Mouse (Mus musculus): ENCODE data around the gene Cd28. TPM values are rescaled to one million over a fixed set of nuclear protein-coding genes. Genes with fewer than 3 reads are reported as not detected.

The Cd28 gene
- total and polyA plus RNA-seq, 2 experiments from 2014 or later, result 0.10 to 0.16 TPM

- TF ChIP-seq CTCF (IDR thresholded peaks at IDR 0.05; ENCODE audit: low read depth), result no peak
- ATAC-seq, result no peak
- no peak for DNase-seq (ENCODE audit: low spot score)
- no peak overlapping the region for H3K4me3 ChIP-seq (ENCODE audit: low read length)
- WGBS, result 95% methylated on average over 7 of the region's 7 CpGs
- H3K9ac ChIP-seq (replicated peaks; ENCODE audit: low read length), result no peak overlapping the region
- no peaks in the 10 kb centered on the region for H3K36me3 ChIP-seq (ENCODE audit: insufficient read depth, low read length)
- no peak overlapping the region for H3K4me2 ChIP-seq (ENCODE audit: low read depth, low read length)
- H3K9me3 ChIP-seq (ENCODE audit: low read length), result no peaks in the 10 kb centered on the region
- no peaks in the 10 kb centered on the region for H3K4me1 ChIP-seq (ENCODE audit: insufficient read depth, low read length)
- no peaks in the 10 kb centered on the region for H3K27me3 ChIP-seq (ENCODE audit: insufficient read depth, low read length)
- H3K27ac ChIP-seq, result no peak overlapping the region
Measured at GRCm38 (mm10) chr1:60771771-60772170, 55.2 kb downstream of the Cd28 start.

DNA sequence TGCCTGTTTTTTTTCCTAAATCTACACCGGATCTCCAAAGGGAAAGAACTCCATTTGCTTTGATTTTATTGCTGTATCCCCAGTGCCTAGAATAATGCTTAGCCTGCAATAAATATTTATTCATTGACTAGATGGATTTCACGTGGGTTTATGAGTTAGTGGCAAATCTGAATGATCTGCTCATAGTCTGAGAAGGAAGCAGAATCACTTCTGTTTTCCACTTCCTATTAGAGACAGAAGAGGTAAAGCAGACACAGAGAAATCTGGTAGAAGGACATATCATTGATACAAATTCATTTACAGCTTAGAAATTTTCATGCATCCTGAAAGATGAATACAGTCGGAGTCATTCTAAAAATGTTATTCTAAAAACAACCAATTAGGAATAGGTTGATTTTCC is 56.6 kb downstream of the Cd28 start:
- no peak for ATAC-seq

DNA sequence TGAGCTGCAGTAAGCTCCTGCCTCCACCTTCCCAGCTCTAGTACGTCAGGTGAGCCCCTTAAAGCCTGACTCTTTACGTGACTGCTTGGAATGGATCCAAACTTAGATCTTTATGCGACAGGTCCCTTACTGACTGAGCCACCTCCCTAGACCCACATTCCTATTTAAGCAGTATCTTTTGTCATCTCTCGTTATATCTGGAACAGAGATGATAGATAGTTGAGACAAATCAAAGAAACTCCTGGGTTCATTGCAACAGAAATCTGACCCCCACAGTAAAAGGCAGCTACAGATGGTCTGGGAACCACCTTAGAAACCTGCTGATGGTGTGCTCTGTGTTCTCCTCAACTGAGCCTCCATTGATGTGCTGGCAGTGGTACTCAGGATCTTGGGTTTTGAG is 59.6 kb downstream of the Cd28 start:
- H3K4me3 ChIP-seq (ENCODE audit: low read length), result no peak overlapping the region
- 84% methylated on average over 4 of the region's 4 CpGs for WGBS
- no peak for TF ChIP-seq CTCF (IDR thresholded peaks at IDR 0.05; ENCODE audit: low read depth)
- ATAC-seq (no peak), DNase-seq (ENCODE audit: low spot score) (no peak)
- no peaks in the 10 kb centered on the region for H3K4me1 ChIP-seq (ENCODE audit: insufficient read depth, low read length)
- H3K27ac ChIP-seq, result no peak overlapping the region
- H3K27me3 ChIP-seq (ENCODE audit: insufficient read depth, low read length), result no peaks in the 10 kb centered on the region
- no peak overlapping the region for H3K9ac ChIP-seq (replicated peaks; ENCODE audit: low read length)
- no peaks in the 10 kb centered on the region for H3K36me3 ChIP-seq (ENCODE audit: insufficient read depth, low read length)
- H3K4me2 ChIP-seq (ENCODE audit: low read depth, low read length), result no peak overlapping the region
- H3K9me3 ChIP-seq (ENCODE audit: low read length), result no peaks in the 10 kb centered on the region

More for the DNA sequence above, 56.6 kb downstream of the Cd28 start:
- Histone ChIP-seq H3K9ac (replicated peaks; ENCODE audit: low read length) (no peak overlapping the region), H3K36me3 (ENCODE audit: insufficient read depth, low read length) (no peaks in the 10 kb centered on the region), H3K4me2 (ENCODE audit: low read depth, low read length) (no peak overlapping the region), H3K4me1 (ENCODE audit: insufficient read depth, low read length) (no peaks in the 10 kb centered on the region), H3K4me3 (ENCODE audit: low read length) (no peak overlapping the region), H3K27me3 (ENCODE audit: insufficient read depth, low read length) (no peaks in the 10 kb centered on the region), H3K27ac (no peak overlapping the region), H3K9me3 (ENCODE audit: low read length) (no peaks in the 10 kb centered on the region)
- WGBS, result 86% methylated on average over 3 of the region's 3 CpGs
- DNase-seq (ENCODE audit: low spot score), result no peak
- TF ChIP-seq CTCF (IDR thresholded peaks at IDR 0.05; ENCODE audit: low read depth), result no peak

GRCm38 (mm10) chr1:60776906-60777305 is 60.3 kb downstream of the Cd28 start:
- Histone ChIP-seq H3K9me3 (ENCODE audit: low read length) (no peaks in the 10 kb centered on the region), H3K27me3 (ENCODE audit: insufficient read depth, low read length) (no peaks in the 10 kb centered on the region), H3K9ac (replicated peaks; ENCODE audit: low read length) (no peak overlapping the region), H3K4me3 (ENCODE audit: low read length) (no peak overlapping the region), H3K36me3 (ENCODE audit: insufficient read depth, low read length) (no peaks in the 10 kb centered on the region), H3K4me2 (ENCODE audit: low read depth, low read length) (no peak overlapping the region), H3K27ac (no peak overlapping the region), H3K4me1 (ENCODE audit: insufficient read depth, low read length) (no peaks in the 10 kb centered on the region)
- TF ChIP-seq CTCF (IDR thresholded peaks at IDR 0.05; ENCODE audit: low read depth), result no peak
- no peak for ATAC-seq
- no peak for DNase-seq (ENCODE audit: low spot score)
- WGBS, result 85% methylated on average over 3 of the region's 3 CpGs

DNA sequence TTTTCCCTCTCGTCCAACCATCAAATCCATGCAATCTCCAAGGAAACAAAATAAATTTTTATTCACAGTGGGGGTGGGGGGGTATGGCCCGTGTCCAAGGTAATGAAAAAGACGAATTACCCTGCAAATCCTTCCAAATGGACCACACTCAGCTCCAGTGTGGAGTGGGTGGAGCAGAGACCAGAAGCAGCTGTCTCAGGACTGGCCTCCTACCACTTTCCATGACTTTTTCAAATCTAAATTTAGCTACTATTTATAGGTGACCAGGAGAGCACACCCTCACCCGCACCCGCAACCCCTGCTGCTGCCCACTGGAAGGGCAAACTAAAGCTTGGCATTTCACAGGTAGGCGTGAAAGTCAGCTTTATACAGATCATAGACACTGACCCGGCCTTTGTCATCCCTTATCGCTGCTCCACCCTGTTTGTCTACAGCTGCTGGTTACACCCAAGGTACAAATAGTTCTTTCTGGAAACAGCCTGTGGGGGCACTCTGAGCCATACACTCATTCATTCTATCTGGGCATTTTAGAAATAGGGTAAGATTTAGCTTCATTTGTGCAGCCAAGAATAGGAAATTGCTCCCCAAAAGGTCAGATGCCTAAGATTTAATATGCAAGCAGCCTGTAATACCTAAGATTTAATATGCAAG is 62.0 kb downstream of the Cd28 start:
- no peak for TF ChIP-seq CTCF (IDR thresholded peaks at IDR 0.05; ENCODE audit: low read depth)
- H3K9me3 ChIP-seq (ENCODE audit: low read length), result no peaks in the 10 kb centered on the region
- no peak for DNase-seq (ENCODE audit: low spot score)

GRCm38 (mm10) chr1:60779176-60779575 is 62.6 kb downstream of the Cd28 start:
- ATAC-seq, result no peak

More for the DNA sequence above, 62.0 kb downstream of the Cd28 start:
- ATAC-seq, result no peak
- H3K27me3 ChIP-seq (ENCODE audit: insufficient read depth, low read length), result no peaks in the 10 kb centered on the region
- H3K4me1 ChIP-seq (ENCODE audit: insufficient read depth, low read length), result no peaks in the 10 kb centered on the region
- no peak overlapping the region for H3K4me2 ChIP-seq (ENCODE audit: low read depth, low read length)
- WGBS, result 62% methylated on average over 8 of the region's 8 CpGs
- no peak overlapping the region for H3K9ac ChIP-seq (replicated peaks; ENCODE audit: low read length)
- no peaks in the 10 kb centered on the region for H3K36me3 ChIP-seq (ENCODE audit: insufficient read depth, low read length)
- H3K4me3 ChIP-seq (ENCODE audit: low read length), result no peak overlapping the region
- H3K27ac ChIP-seq, result no peak overlapping the region

GRCm38 (mm10) chr1:60781666-60782065 is 65.1 kb downstream of the Cd28 start:
- DNase-seq (ENCODE audit: low spot score), result no peak
- no peak for ATAC-seq
- H3K4me3 ChIP-seq (ENCODE audit: low read length), result no peak overlapping the region
- H3K36me3 ChIP-seq (ENCODE audit: insufficient read depth, low read length), result no peaks in the 10 kb centered on the region
- H3K9ac ChIP-seq (replicated peaks; ENCODE audit: low read length), result no peak overlapping the region
- WGBS, result 84% methylated on average over 4 of the region's 4 CpGs
- no peak for TF ChIP-seq CTCF (IDR thresholded peaks at IDR 0.05; ENCODE audit: low read depth)
- no peaks in the 10 kb centered on the region for H3K9me3 ChIP-seq (ENCODE audit: low read length)
- no peak overlapping the region for H3K27ac ChIP-seq
- no peak overlapping the region for H3K4me2 ChIP-seq (ENCODE audit: low read depth, low read length)
- no peaks in the 10 kb centered on the region for H3K27me3 ChIP-seq (ENCODE audit: insufficient read depth, low read length)
- H3K4me1 ChIP-seq (ENCODE audit: insufficient read depth, low read length), result no peaks in the 10 kb centered on the region

More at GRCm38 (mm10) chr1:60779176-60779575, 62.6 kb downstream of the Cd28 start:
- no peak for TF ChIP-seq CTCF (IDR thresholded peaks at IDR 0.05; ENCODE audit: low read depth)
- no peak for DNase-seq (ENCODE audit: low spot score)
- no peak overlapping the region for H3K4me2 ChIP-seq (ENCODE audit: low read depth, low read length)
- H3K27me3 ChIP-seq (ENCODE audit: insufficient read depth, low read length), result no peaks in the 10 kb centered on the region
- no peaks in the 10 kb centered on the region for H3K9me3 ChIP-seq (ENCODE audit: low read length)
- no peaks in the 10 kb centered on the region for H3K36me3 ChIP-seq (ENCODE audit: insufficient read depth, low read length)
- 84% methylated on average over 2 of the region's 2 CpGs for WGBS
- H3K4me1 ChIP-seq (ENCODE audit: insufficient read depth, low read length), result no peaks in the 10 kb centered on the region
- H3K4me3 ChIP-seq (ENCODE audit: low read length), result no peak overlapping the region
- no peak overlapping the region for H3K9ac ChIP-seq (replicated peaks; ENCODE audit: low read length)
- no peak overlapping the region for H3K27ac ChIP-seq

Measured in hindbrain, postnatal 0 days (tissue).